Mouse (Mus musculus) adrenal gland, postnatal 25 days (tissue): Measurements from ENCODE around the gene Git1. TPM values are rescaled to one million over a fixed set of nuclear protein-coding genes. Genes with fewer than 3 reads are reported as not detected.

Experiments used
- DNase-seq: peaks from one replicate; pipeline ENCODE4 v3.0.0; 2021; ENCODE audit warnings: mixed read lengths
- total RNA-seq: library from RNA; stranded (reverse); gene quantifications from 2 replicates; pipeline ENCODE4 v1.2.3, GENCODE M21; 2021

Git1 gene
- total RNA-seq, 1 experiment from 2014 or later: 53.8 TPM

- DNase-seq: no peak
These were observed 8.6 kb downstream of the Git1 start for GRCm38 (mm10) chr11:77501971-77502370.

- no peak for DNase-seq
These were observed 9.1 kb downstream of the Git1 start for GRCm38 (mm10) chr11:77502481-77502880.

GRCm38 (mm10) chr11:77503511-77503910, 10.1 kb downstream of the Git1 start:
- no peak for DNase-seq

- no peak for DNase-seq
These were observed 11.0 kb downstream of the Git1 start for GRCm38 (mm10) chr11:77504377-77504776.

GRCm38 (mm10) chr11:77505291-77505980, 12.1 kb downstream of the Git1 start:
- no peak for DNase-seq

GRCm38 (mm10) chr11:77506273-77506672, 12.9 kb downstream of the Git1 start:
- DNase-seq: no peak

GRCm38 (mm10) chr11:77506941-77507340, 13.6 kb downstream of the Git1 start:
- DNase-seq: no peak

- no peak for DNase-seq
These were observed 14.1 kb downstream of the Git1 start for GRCm38 (mm10) chr11:77507426-77507825.

GRCm38 (mm10) chr11:77508068-77509021, 15.0 kb downstream of the Git1 start:
- peak; percentile 88 for DNase-seq

GRCm38 (mm10) chr11:77511336-77511735, 18.0 kb downstream of the Git1 start:
- DNase-seq: no peak

GRCm38 (mm10) chr11:77512891-77513810, 19.8 kb downstream of the Git1 start:
- peak; percentile 88 for DNase-seq

- no peak for DNase-seq
These were observed 20.4 kb downstream of the Git1 start for GRCm38 (mm10) chr11:77513811-77514170.

- no peak for DNase-seq
These were observed 21.0 kb downstream of the Git1 start for GRCm38 (mm10) chr11:77514281-77514831.

- DNase-seq: peak; percentile 91
These were observed 21.7 kb downstream of the Git1 start, which contains the start of gene Abhd15 for GRCm38 (mm10) chr11:77514832-77515636. TSS of gene Abhd15 (plus strand) at chr11:77515121.

GRCm38 (mm10) chr11:77515637-77516552, 22.5 kb downstream of the Git1 start, which contains the start of gene Trp53i13:
TSS of gene Trp53i13 (minus strand) at chr11:77515980.
- DNase-seq: no peak

- DNase-seq: no peak
These were observed 23.4 kb downstream of the Git1 start for GRCm38 (mm10) chr11:77516553-77517425.

- DNase-seq: no peak
These were observed 24.9 kb downstream of the Git1 start for GRCm38 (mm10) chr11:77518051-77518798.

GRCm38 (mm10) chr11:77519043-77519442, 25.7 kb downstream of the Git1 start, which contains the start of gene Gm10392:
TSS of gene Gm10392 (minus strand) at chr11:77519198.
- no peak for DNase-seq
